Mouse (Mus musculus) testis, postnatal 10 days (tissue): ENCODE results near the gene Ankra2.

Experiments
- DNase-seq: peaks from one replicate; pipeline ENCODE4 v3.0.0; 2021; ENCODE audit warnings: low spot score

Ankra2 gene

DNA sequence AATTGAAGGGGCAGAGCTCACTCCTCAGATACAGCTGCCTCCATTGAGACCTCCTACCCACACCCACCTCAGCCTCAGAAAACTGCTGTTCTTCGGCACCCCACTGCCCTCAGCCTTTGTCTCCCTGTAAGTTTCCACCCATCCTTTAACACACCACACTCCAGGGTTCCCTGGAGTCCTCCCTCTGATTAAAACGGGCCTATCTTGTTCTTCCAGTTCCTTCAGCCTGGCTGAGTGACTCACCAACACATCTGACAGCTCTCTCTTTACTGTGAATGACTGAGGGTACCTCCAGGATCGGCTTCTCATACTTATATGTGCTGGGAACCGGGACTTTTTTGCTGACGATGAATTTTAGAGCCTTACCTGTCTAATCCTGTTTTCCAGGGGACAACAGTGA is 33.2 kb downstream of the Ankra2 start:
- DNase-seq: no peak

DNA sequence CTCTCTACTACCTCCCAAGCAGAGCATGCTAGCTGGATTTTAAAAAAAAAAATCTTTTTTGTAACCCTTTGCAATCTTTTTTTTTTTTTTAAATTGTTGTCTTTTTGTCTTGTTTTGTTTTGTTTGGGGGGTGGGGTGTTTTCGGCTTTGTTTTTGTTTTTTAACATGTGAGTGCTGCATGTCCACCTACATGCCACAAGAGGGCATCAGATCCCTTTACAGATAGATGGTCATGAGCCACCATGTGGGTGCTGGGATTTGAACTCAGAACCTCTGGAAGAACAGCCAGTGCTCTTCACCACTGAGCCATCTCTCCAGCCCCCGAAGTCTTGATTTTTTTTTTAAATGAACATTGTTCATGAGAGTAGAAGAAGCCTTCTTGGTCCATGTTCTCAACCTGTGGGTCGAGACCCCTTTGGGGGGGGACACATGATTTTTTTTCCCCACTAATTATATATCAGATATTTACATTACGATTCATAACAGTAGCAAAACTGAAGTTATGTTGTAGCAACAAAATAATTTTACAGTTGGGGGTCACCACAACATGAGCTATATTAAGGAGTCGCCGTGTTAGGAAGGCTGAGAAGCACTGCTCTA is 35.1 kb downstream of the Ankra2 start:
- DNase-seq: no peak

DNA sequence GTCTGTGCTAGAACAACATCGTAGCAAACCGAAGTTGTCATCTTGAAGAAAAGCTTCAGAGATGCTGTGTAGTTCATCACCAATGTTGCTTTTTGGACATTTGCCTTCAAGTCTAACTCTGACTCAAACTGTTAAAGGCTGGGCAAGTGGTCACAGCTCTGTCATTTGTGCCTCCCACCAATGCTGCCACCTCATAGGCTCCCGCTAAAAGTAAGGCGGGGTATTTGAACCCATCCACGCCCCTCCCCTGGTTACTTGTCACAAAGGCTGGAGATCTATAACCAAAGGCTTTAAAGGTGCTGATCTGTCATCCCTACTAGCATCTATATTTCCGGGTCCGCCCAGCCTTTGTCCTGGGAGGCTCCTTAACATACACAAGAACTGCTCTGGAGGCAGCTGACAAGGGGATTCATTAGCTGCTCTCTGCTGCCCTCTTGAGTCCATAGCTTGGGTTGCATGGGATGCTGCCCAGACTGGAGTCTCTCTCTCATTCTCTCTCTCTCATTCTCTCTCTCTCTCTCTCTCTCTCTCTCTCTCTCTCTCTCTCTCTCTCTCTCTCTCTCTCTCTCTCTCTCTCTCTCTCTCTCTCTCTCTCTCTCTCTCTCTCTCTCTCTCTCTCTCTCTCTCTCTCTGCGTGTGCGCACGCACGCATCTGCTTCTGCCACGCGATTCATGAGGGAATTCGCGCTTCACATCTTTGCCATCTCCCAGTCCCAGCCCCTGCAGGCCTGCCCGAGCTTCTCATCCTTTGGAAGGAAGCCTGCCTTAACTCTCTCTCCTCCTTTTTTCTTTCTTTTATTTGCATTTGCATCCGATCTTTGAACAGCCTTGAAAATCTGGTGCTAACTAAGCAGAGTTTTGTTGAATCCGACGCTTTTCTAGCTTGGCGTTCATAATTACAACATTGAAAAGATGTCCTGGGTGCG is 36.2 kb downstream of the Ankra2 start:
- peak; percentile 85 for DNase-seq

DNA sequence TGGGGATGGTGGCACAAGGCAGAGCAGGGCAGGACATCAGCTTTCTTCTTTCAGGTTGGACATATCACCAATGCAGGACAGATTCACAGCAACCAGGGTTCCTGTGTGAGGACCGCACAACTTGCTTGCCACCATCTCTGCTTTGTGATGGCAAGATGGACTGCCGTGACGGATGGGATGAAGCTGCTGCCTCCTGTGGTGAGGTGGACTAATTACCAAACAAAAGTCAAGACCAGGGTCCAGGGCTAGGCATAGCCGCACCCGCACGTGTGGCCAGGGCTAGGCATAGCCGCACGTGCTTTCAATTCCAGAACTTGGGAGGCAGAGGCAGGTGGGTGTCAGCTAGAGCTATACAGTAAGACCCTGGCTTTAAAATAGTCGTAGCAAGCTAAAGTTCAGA is 42.4 kb downstream of the Ankra2 start:
- no peak for DNase-seq

DNA sequence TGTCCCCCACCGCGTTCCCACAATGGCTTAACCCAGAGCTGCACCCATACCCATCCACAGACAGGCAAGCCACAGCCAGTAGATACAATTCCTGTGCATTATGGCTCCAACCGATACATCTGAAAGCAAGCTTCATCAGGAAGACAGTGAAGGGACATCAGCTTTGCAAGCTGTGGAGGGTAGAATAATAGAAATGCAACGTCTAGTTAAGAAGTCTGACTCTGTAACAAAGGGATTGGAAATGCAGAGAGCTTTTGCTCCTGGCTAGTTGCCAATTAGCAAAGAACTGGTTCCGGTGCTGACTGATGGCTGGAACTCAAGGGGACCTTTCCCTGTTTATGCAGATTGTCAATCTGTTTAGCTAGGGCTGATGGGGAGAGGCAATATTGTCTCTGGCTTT is 43.5 kb downstream of the Ankra2 start:
- DNase-seq: no peak

DNA sequence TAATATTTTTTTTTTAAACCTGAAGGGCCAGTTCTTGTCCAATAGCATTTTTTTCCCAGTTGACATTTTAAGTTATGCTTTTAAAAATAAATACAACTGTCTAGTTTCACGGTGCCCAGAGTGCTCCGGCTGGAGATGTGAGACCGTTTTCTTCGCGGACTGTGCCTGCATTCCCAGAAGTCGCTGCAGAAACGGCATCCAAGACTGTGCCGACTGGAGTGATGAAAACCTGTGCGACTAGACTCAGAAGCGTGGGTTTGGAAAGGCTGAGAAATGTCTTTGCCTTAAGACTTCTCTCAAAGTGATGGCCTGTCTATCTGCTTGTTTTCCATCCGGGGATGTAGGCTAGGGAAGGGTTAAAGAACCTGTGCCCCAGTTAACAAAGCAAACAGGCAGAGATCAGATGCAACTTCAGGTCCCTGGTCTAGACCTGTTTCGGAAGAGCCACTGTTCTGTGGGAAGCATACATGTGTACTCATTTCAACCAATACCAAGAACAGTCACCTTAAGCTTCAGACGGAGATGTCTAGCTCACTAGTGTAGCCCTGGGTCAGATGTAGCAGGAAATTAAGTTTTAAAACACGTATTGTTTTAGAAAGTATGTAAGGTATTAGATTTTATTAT is 44.1 kb downstream of the Ankra2 start:
- DNase-seq: no peak

DNA sequence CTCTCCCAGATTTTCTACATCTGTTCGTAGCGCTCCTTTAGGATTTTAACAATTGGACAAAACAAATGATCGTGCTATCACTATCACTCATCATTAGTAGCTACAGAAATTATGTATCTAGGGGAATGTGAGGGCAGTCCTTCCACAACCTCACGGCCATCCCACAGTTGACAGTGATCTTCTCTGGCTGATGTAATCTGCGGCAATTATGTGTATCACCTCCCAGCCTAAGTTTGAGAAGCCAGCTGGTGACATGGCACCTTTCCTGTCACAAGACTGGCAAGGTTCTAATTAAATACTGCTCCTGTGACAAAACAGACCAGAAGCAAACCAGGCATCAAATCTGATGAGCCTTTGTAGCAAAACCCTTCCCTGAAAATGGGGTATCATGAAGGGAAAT is 45.1 kb downstream of the Ankra2 start:
- no peak for DNase-seq

DNA sequence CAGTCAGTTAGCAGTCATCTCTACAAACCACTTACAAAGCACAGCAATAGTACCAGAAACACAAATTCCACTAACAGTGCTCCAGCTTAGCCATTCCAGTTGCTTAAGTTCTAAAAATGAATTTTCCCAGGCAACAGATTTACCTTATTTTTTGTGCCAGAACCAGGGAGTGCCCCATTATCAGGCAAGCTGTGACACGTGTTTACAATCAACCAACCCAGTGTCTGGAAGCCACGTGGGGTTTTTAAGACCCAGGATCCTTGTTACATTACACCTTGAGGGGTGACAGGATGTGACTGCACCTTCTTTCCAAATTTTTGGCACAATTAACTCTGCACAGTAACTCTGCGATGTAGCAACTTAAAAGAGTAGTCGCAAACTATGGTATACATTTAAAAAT is 45.9 kb downstream of the Ankra2 start:
- DNase-seq: no peak

DNA sequence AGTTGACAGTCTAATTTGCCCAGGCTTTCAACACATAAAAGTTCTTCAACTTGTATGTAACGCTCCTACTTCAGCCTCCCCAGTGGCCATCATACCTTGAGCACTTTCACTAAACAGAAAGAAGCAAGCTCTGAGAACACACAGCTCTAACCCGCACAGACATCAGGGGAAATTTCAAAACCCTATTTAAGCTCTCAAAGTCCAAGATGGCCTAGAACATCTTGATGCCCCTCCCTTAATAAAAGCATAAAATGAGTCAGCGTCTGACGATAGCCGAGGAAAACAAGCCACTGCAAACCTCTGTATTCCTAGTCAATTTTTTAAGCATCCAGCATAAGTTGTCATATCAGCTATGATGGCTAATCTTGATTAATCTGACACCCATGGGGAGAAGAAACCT is 48.7 kb downstream of the Ankra2 start:
- no peak for DNase-seq

DNA sequence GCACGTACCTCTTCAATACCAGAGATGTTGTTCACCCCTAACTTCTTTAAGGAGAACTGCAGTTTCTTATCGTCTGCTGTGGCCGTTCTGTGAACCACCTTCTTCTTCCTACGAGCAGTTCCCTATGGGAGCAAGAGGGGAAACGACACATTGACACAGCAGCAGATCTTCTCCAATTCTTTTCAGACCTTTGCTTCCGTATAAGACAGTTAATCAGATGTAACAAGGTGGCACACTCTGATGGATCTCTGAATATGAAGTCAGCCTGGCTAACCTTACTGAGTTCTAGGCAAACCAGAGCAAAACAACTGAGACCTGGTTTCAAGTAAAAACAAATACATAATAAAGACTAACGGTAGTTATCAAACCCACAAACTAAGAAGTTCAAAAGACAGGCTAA is 50.8 kb downstream of the Ankra2 start:
- DNase-seq: no peak

DNA sequence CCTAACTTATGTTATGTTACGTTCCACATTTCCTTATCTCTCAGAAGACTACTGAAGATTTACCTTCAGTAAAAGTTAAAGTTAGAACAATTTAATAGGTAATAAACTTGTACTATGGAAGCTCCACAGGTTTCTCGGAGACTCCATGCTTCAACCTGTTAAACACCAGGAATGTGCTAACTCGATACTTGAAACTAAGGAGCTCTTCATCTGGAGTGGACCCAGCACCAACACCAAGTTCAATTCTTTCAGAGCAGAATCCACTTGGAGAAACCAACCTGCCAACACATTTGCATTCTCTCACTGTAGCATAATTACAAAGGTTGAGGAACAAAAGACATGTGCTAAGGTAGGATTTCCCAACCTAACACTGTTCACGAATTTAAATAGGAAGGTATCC is 52.2 kb downstream of the Ankra2 start:
- DNase-seq: no peak

DNA sequence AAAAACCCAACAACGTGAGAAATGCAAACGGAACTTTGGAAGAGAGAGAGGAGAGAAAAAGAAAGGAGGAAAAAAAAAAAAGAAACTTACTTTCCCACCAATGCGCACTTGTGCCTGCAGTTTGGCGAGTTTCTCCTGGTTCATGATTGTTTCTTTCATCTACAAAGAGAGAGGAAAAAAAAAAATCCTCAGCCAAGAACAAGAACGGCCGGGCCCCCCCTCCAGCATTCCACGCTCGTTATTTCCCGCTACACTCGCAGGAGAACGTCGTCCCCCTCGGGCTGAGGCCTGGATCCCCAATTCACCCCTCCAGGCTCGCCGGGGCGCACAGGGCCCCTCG is 53.2 kb downstream of the Ankra2 start:
- no peak for DNase-seq

DNA sequence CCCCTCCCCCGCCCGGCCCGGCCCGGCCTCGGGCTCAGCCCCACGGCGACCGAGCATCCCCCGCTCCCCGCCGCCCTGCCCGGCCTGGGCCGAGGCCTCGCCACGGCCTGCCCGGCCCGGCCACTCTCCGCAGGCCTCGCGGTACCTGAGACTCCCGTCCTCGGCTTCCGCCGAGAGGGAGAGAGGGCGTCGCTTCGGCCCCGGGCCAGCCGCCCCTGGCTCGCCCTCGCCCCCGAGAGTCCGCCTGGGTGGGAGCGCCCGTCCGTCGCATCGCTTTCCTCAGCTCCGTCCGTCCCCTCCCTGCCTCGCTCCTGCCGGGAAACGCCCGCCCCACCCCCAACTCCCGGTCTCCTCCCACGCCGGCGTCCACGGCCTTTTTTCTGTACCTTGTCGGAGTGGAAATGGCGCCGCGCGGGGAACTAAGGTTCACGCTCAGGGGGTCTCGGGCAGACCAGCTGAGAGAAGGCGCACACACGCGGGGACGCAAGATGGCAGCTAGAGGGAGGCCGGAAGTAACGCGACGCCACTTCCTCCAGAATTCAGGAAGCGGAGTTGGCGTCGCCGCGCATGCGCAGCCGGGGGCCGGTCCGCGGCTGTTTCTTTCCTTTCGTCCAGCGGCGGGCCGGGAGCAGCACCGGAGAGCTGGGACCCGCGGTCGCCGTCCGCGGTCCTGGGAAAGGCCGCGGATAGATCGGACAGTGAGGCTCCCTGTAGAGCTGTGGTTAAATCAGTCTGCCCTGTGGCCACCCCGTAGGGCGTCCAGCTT is 53.8 kb downstream of the Ankra2 start, which contains the start of gene Btf3:
Gene Btf3 (minus strand): TSS at position 527 of the 766 bp plus-strand sequence.
- peak; percentile 94 for DNase-seq

DNA sequence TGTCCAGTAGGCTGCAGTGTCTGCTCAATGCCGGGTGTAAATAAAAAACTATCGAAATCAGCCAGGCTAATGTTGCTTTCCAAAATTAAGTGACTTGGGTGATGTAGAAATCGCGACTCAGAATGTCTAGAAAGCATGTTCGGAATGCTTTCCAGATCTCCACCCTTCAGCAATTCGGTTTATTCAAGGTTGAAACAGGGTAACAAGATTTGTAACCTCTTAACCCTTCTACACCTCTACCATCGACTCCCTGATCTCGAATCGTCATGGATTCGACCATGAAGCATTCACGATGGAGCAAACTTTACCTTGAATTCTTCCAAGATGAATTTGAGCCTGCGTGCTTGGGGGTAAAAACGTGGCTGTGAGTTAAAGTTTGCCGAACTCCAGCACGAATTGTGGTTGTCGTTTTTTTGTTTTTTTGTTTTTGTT is 54.4 kb downstream of the Ankra2 start:
- DNase-seq: no peak

DNA sequence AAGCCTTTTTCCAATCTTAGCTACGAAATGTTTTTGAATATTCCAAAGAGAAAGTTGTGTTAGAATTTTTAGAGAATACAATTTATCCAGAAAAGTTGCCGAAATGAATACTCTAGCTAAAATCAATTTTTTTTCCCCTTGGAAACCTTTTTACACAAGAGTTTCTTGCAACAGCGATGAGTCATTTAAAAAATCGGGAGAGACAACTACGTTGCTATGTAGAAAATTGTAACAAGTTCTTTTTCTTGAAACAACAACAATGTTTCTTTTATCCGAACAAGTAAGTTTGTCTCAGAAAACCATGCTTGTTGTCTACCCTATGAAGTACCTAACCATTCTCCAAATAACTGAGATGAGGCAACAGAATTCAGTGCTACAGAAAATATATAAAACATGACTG is 55.0 kb downstream of the Ankra2 start:
- no peak for DNase-seq
